Mouse (Mus musculus): ENCODE data around the gene Crhr2.

Gene Crhr2

DNA sequence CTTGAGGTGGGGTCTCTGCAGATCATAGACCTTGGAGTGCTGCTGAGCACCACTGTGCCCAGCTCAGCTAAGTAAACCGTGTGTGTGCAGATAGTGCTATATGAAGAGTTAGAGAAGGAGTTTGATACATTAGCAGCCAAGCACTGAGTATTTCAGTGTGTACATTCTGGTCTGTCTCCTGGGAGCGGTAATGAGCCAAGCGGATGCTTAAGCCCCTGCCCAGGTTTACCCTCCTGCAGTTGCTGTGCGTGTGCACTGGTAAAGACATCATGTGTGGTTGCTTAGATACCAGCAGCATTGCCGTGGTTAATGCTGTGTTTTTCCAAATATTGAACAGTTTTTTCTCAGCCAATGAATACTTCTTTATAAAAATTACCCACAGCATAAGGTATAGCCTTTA lies 88.3 kb downstream of the Crhr2 start:
- no peak for DNase-seq (ENCODE audit: low spot score)

- DNase-seq (ENCODE audit: low spot score), result no peak
Observed at GRCm38 (mm10) chr6:55043206-55043605, 89.6 kb downstream of the Crhr2 start.

Measured in urinary bladder, postnatal 25 days (tissue).